Mouse (Mus musculus) lung, adult 2 months (tissue): ENCODE results near the gene Thy1.

Experiments used
- CTCF ChIP-seq: fragments of 200-500 bp; IDR thresholded peaks from 2 replicates; pipeline ENCODE4 v1.5.1; 2011; ENCODE audit warnings: mild to moderate bottlenecking, low read length, control low read depth; ENCODE audit not compliant: insufficient read depth
- POLR2A ChIP-seq: fragments of 200-500 bp; IDR thresholded peaks from 2 replicates; pipeline ENCODE4 v1.6.1; 2011; ENCODE audit warnings: low read depth, mild to moderate bottlenecking, control low read depth, low read length, borderline replicate concordance; ENCODE audit errors: extremely low read depth

DNA sequence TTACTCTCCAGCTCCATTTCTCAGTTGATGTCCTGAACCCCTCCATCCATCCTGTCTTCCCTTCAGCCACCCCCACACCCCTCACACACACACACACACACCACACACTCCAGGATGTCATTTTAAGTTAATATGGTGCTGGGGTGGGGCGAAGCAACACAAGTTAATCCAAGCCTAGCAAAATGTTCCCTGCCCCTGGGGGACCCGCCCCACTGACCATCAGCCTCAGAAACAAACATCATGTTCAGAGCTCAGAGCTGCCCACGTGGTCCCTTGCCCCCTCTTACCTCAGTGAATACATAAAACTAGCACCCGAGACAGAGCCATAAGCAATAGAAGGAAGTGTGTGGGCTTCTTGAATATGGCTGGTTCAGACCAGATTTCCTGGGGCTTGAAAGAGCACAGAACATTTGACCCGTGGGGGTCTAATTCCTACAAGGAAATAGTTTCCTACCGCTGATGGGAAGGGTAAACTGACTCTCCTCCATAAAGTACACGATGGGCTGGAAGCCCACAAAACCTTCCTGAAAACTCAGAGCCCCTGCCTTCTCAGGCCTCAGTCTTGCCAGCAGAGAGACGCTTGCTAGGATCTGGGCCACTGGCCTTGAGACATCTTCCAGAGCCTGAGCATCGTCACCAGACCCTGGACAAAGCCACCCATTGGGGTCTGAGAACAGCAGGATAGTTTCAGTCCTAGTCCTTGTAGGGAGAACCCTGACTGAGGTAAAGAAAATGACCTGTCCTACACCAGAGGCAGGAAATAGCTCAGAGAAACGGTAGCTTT, 37.0 kb downstream of the Thy1 start:
- TF ChIP-seq CTCF, result no peak
- TF ChIP-seq POLR2A, result no peak
